Mouse (Mus musculus) ES-Bruce4 (cell line): ENCODE measurements around the gene Dcakd. TPM values are rescaled to one million over a fixed set of nuclear protein-coding genes. Genes with fewer than 3 reads are reported as not detected.

Source experiments
- H3K27ac ChIP-seq: 2 replicates; pipeline ENCODE4 v1.5.1; 2012; ENCODE audit warnings: low read length, inconsistent platforms; ENCODE audit not compliant: insufficient read depth
- H3K27me3 ChIP-seq: 2 replicates; pipeline ENCODE4 v1.6.1; 2012; ENCODE audit warnings: mild to moderate bottlenecking, low read length, inconsistent platforms; ENCODE audit not compliant: control insufficient read depth, poor library complexity, insufficient read depth, severe bottlenecking
- H3K36me3 ChIP-seq: 2 replicates; pipeline ENCODE4 v1.6.1; 2012; ENCODE audit warnings: inconsistent platforms, mild to moderate bottlenecking, low read length, moderate library complexity; ENCODE audit not compliant: control insufficient read depth, poor library complexity, insufficient read depth, severe bottlenecking
- H3K4me1 ChIP-seq: one replicate; pipeline ENCODE4 v1.8.1; 2011; ENCODE audit warnings: low read length; ENCODE audit not compliant: control insufficient read depth, insufficient read depth
- H3K4me3 ChIP-seq: 2 replicates; pipeline ENCODE4 v1.5.1; 2011; ENCODE audit warnings: low read depth, mild to moderate bottlenecking, low read length
- H3K9ac ChIP-seq: 2 replicates; pipeline ENCODE4 v1.6.1; 2012; ENCODE audit warnings: low read depth, mild to moderate bottlenecking, inconsistent platforms; ENCODE audit not compliant: poor library complexity, severe bottlenecking
- H3K9me3 ChIP-seq: replicated peaks from 2 replicates; pipeline ENCODE4 v1.6.1; 2012; ENCODE audit warnings: mild to moderate bottlenecking, low read length, inconsistent platforms; ENCODE audit not compliant: control insufficient read depth, poor library complexity, insufficient read depth, severe bottlenecking
- CTCF ChIP-seq: IDR thresholded peaks from one replicate; pipeline ENCODE4 v1.8.1; 2011; ENCODE audit warnings: low read depth, low read length
- EP300 ChIP-seq: IDR thresholded peaks from 2 replicates; pipeline ENCODE4 v1.6.1; 2011; ENCODE audit warnings: low read depth, low read length; ENCODE audit not compliant: insufficient read depth
- POLR2A ChIP-seq: IDR thresholded peaks from one replicate; pipeline ENCODE4 v1.8.1; 2011; ENCODE audit warnings: low read length; ENCODE audit not compliant: insufficient read depth
- polyA plus RNA-seq: library from polyadenylated mRNA; stranded (reverse); fragments of >200 nt; gene quantifications from 2 replicates; pipeline ENCODE4 v1.2.4, GENCODE M21; 2011; ENCODE audit warnings: low read depth; ENCODE audit not compliant: missing spikeins, insufficient read depth, insufficient read length

Dcakd gene
- polyA plus RNA-seq, 1 experiment, result 120 TPM

DNA sequence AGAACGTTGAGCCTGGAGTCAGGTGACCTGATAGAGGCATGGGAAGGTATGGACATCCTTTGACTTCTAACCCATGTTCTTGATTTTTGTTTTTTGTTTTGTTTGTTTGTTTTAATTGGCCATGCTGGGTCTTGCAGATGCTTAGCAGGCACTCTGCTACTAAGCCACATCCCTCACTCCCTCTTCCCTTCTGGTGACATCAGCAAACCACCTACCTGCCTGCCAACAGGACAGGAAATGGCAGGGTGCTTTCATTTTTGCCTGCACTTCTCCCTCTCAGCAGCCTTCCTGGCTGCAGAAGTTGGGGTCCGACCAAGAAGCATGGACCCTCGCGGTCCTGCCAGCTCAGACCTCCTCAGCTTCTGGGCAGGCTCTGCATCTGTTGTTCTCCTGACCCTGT, 67.1 kb downstream of the Dcakd start:
- Histone ChIP-seq H3K9me3 (no peaks in the 10 kb centered on the region), H3K4me3 (no peak overlapping the region), H3K27ac (no peak overlapping the region), H3K27me3 (no peaks in the 10 kb centered on the region), H3K9ac (no peak overlapping the region), H3K36me3 (no peaks in the 10 kb centered on the region), H3K4me1 (peaks cover 2% of the 10 kb centered on the region)
- TF ChIP-seq POLR2A, result no peak
- TF ChIP-seq CTCF, result no peak
- TF ChIP-seq EP300, result no peak

DNA sequence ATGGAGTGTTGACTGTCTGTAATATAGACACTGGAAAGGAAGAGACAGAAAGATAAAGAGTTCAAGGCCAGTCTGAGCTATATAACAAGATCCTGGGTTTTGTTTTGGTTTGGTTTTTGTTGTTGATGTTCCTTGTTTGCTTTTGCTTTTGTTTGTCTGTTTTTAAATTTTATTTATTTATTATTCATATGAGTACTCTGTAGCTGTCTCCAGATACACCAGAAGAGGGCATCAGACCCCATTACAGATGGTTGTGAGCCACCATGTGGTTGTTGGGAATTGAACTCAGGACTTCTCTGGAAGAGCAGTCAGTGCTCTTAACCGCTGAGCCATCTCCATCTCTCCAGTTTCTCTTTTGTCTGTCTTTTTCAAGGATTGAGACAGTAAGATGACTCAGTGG, 69.3 kb downstream of the Dcakd start:
- Histone ChIP-seq H3K4me1 (no peaks in the 10 kb centered on the region), H3K4me3 (no peak overlapping the region), H3K36me3 (no peaks in the 10 kb centered on the region), H3K9me3 (no peaks in the 10 kb centered on the region), H3K27me3 (no peaks in the 10 kb centered on the region), H3K9ac (no peak overlapping the region), H3K27ac (no peak overlapping the region)
- TF ChIP-seq CTCF (no peak), EP300 (no peak), POLR2A (no peak)

DNA sequence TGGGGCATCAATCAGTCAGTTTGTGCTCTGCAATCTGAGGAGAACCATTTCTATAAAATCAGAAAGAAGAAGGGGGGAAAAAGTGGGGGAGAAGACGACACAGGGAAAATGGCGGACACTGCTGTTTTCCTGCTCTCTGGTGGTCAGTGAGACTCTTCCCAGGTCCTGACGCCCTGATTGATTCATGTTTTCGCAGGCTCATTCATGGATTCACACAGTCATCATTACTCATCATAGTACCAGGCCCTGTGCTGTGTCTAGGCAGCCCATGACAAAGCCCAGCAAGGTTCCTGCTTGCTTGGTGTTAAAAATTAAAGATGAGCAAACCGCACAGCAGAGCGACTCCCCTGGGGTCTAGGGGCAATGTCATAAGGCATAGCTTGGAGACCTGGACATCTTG, 69.7 kb downstream of the Dcakd start:
- Histone ChIP-seq H3K4me1 (no peaks in the 10 kb centered on the region), H3K27me3 (no peaks in the 10 kb centered on the region), H3K9me3 (no peaks in the 10 kb centered on the region), H3K36me3 (no peaks in the 10 kb centered on the region), H3K4me3 (no peak overlapping the region), H3K9ac (no peak overlapping the region), H3K27ac (no peak overlapping the region)
- no peak for TF ChIP-seq POLR2A
- no peak for TF ChIP-seq EP300
- TF ChIP-seq CTCF, result no peak

DNA sequence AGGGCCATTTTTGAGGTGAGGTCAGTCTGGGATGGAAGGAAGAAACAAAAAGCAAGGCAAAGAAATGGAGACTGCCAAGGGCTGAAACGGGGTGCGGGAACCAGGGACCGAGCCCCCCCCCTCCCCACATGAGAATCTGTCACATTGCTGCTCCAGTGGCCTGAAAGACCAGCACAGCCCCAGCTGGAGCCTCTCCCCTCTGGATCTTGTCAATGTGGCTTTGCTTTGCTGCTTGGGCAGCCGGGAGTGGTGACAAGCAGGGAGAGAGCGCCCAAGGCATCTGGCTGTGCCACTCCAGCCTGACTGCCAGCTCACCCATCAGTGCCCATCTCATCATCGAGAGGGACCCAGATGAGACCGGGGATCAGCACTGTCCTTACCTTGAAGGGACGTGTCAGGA, 70.4 kb downstream of the Dcakd start:
- no peak for TF ChIP-seq CTCF
- no peak for TF ChIP-seq EP300
- no peak for TF ChIP-seq POLR2A
- H3K4me3 ChIP-seq, result no peak overlapping the region
- H3K36me3 ChIP-seq, result no peaks in the 10 kb centered on the region
- H3K9ac ChIP-seq, result no peak overlapping the region
- H3K27ac ChIP-seq, result no peak overlapping the region
- no peaks in the 10 kb centered on the region for H3K4me1 ChIP-seq
- H3K9me3 ChIP-seq, result no peaks in the 10 kb centered on the region
- no peaks in the 10 kb centered on the region for H3K27me3 ChIP-seq

DNA sequence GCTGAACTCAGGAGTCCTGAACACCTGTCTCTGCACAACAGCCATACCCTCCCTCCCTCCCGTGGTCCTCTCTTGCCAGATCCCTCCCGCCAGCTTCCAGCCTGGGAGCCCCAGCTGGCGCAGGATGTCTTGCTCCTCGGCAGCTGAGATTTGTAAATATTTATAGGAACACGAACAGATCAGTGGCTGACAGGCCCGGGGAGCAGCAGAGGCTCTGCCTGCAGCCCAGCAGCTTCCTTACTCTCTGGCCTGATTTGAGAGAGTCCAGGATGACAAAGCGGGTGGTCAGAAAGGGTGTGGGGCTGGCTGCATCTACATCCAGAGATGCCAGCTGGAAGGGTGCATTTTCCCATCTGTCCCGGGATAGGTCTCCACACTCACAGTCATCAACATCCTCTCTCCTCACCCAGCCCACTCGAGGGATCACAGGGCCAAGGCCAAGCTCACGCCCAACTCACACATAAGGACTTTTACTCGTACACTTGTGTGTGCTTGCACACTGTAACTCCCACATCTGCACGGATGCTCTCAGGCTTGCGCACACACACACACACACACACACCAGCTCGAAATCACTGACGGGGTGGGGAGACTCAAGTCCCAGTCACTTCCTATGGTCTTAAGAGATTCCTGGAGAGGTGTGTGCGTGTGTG, 71.0 kb downstream of the Dcakd start:
- Histone ChIP-seq H3K4me1 (no peaks in the 10 kb centered on the region), H3K4me3 (no peak overlapping the region), H3K36me3 (no peaks in the 10 kb centered on the region), H3K27me3 (no peaks in the 10 kb centered on the region), H3K27ac (no peak overlapping the region), H3K9ac (no peak overlapping the region), H3K9me3 (no peaks in the 10 kb centered on the region)
- TF ChIP-seq CTCF (no peak), EP300 (no peak), POLR2A (no peak)

DNA sequence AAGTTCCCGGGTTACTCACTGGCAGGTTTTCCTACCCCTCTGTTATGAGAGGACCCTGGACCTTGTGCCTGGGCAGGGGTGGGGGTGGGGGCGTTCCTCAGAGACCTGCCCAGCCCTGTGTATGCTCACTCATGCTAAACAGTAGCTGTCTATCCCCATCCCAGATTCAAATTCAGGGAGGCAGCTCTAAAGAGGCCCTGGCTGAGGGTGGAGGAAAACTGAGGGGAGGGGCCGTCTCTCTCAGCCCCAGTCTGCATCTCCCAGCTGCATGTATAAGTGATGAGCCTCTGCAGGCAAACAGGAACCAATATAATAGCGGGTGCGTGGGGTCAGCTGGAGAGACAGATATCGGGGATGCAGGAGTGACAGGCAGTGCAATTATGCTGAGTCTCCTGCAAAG, 75.2 kb downstream of the Dcakd start:
- H3K27me3 ChIP-seq, result peaks cover 2% of the 10 kb centered on the region

More for the DNA sequence above, 75.2 kb downstream of the Dcakd start:
- H3K4me3 ChIP-seq, result no peak overlapping the region
- H3K9me3 ChIP-seq, result no peaks in the 10 kb centered on the region
- H3K4me1 ChIP-seq, result no peaks in the 10 kb centered on the region
- no peaks in the 10 kb centered on the region for H3K36me3 ChIP-seq
- no peak overlapping the region for H3K9ac ChIP-seq
- TF ChIP-seq POLR2A, result no peak
- no peak for TF ChIP-seq CTCF
- no peak for TF ChIP-seq EP300
- H3K27ac ChIP-seq, result no peak overlapping the region
